Mouse (Mus musculus): Measurements from ENCODE around the gene Apex1.
"Not testable (repeated sequence)": the region's sequence is repeated elsewhere in the genome, so short reads cannot be mapped to it uniquely, and the experiment has no call there.

The Apex1 gene

GRCm38 (mm10) chr14:50908126-50908525 is 16.6 kb upstream of the Apex1 start:
- TF ChIP-seq POU5F1 (IDR thresholded peaks at IDR 0.05; ENCODE audit: borderline replicate concordance, low read length) = no peak
- TF ChIP-seq NANOG (IDR thresholded peaks at IDR 0.05; ENCODE audit: borderline replicate concordance, low read length) = no peak
- TF ChIP-seq CTCF (conservative IDR thresholded peaks at IDR 0.05; ENCODE audit: low read length) = no peak
- no peak overlapping the region for H3K4me3 ChIP-seq (replicated peaks; ENCODE audit: low read length)
- no peaks in the 10 kb centered on the region for H3K9me3 ChIP-seq (ENCODE audit: low read length)
- H3K4me1 ChIP-seq (replicated peaks; ENCODE audit: low read depth, low read length) = peaks cover 39% of the 10 kb centered on the region
- H3K36me3 ChIP-seq (ENCODE audit: insufficient read depth, low read length) = peaks cover 42% of the 10 kb centered on the region
- no peaks in the 10 kb centered on the region for H3K27me3 ChIP-seq (ENCODE audit: insufficient read depth, low read length)

DNA sequence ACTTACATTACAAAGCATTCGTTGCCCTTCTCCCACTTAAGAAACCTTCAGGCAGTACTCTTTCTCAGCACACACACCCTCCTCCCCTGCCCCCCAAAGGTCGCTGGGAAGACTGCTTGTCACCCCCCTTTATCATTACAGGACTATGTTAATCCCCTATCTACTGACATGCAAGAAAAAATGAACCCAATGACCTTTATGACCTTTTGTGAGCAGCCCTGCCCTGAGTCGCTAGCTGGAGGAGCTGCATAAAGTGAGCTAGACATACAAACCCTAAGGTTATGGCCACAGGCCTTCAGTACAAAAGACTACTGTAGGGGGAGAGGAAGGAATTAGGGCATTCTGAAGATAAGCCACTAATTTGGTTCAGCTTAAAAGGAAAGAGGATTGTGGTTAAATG is 13.4 kb upstream of the Apex1 start:
- H3K36me3 ChIP-seq (ENCODE audit: insufficient read depth, low read length) = peaks cover 68% of the 10 kb centered on the region
- no peak overlapping the region for H3K4me3 ChIP-seq (replicated peaks; ENCODE audit: low read length)
- TF ChIP-seq NANOG (IDR thresholded peaks at IDR 0.05; ENCODE audit: borderline replicate concordance, low read length) = no peak
- no peak for TF ChIP-seq CTCF (conservative IDR thresholded peaks at IDR 0.05; ENCODE audit: low read length)
- TF ChIP-seq POU5F1 (IDR thresholded peaks at IDR 0.05; ENCODE audit: borderline replicate concordance, low read length) = no peak
- H3K9me3 ChIP-seq (ENCODE audit: low read length) = no peaks in the 10 kb centered on the region
- H3K4me1 ChIP-seq (replicated peaks; ENCODE audit: low read depth, low read length) = peaks cover 57% of the 10 kb centered on the region
- no peaks in the 10 kb centered on the region for H3K27me3 ChIP-seq (ENCODE audit: insufficient read depth, low read length)

DNA sequence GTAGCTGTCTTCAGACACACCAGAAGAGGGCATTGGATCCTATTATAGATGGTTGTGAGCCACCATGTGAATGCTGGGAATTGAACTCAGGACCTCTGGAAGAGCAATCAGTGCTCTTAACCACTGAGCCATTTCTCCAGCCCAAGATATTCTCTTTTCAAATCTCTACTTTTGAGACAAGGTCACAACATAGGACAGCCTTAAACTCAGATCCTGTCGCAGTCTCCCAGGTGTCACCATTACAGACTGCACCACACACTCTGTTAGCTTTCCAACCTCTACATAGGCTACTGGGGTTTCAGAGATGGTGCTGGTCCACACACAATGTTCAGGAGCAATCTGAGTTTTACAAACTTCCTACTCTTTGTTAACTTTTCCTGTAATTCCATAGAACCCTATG is 1.3 kb upstream of the Apex1 start:
- H3K27me3 ChIP-seq (ENCODE audit: insufficient read depth, low read length) = not testable (repeated sequence)
- H3K4me1 ChIP-seq (replicated peaks; ENCODE audit: low read depth, low read length) = peaks cover 32% of the 10 kb centered on the region
- H3K9me3 ChIP-seq (ENCODE audit: low read length) = peaks cover 12% of the 10 kb centered on the region; the same call in 1 of the 2 replicates
- peak overlapping the region; percentile 90 for H3K4me3 ChIP-seq (replicated peaks; ENCODE audit: low read length)
- peaks cover 61% of the 10 kb centered on the region for H3K36me3 ChIP-seq (ENCODE audit: insufficient read depth, low read length)

- H3K4me3 ChIP-seq (replicated peaks; ENCODE audit: low read length) = peak overlapping the region; percentile 90
- TF ChIP-seq POU5F1 (IDR thresholded peaks at IDR 0.05; ENCODE audit: borderline replicate concordance, low read length) (no peak), NANOG (IDR thresholded peaks at IDR 0.05; ENCODE audit: borderline replicate concordance, low read length) (no peak), CTCF (conservative IDR thresholded peaks at IDR 0.05; ENCODE audit: low read length) (no peak)
- no peaks in the 10 kb centered on the region for H3K27me3 ChIP-seq (ENCODE audit: insufficient read depth, low read length)
These were observed 548 bp downstream of the Apex1 start for GRCm38 (mm10) chr14:50925111-50925920.

GRCm38 (mm10) chr14:50927366-50927765 is 2.6 kb downstream of the Apex1 start:
- peak overlapping the region; percentile 97 for H3K4me3 ChIP-seq (replicated peaks; ENCODE audit: low read length)
- peaks cover 57% of the 10 kb centered on the region for H3K4me1 ChIP-seq (replicated peaks; ENCODE audit: low read depth, low read length)
- H3K27me3 ChIP-seq (ENCODE audit: insufficient read depth, low read length) = no peaks in the 10 kb centered on the region
- peaks cover 44% of the 10 kb centered on the region for H3K36me3 ChIP-seq (ENCODE audit: insufficient read depth, low read length)
- H3K9me3 ChIP-seq (ENCODE audit: low read length) = no peaks in the 10 kb centered on the region
- no peak for TF ChIP-seq POU5F1 (IDR thresholded peaks at IDR 0.05; ENCODE audit: borderline replicate concordance, low read length)
- no peak for TF ChIP-seq NANOG (IDR thresholded peaks at IDR 0.05; ENCODE audit: borderline replicate concordance, low read length)
- no peak for TF ChIP-seq CTCF (conservative IDR thresholded peaks at IDR 0.05; ENCODE audit: low read length)

More at GRCm38 (mm10) chr14:50925111-50925920, 548 bp downstream of the Apex1 start:
- Histone ChIP-seq H3K9me3 (ENCODE audit: low read length) (peaks cover 11% of the 10 kb centered on the region; the same call in 1 of the 2 replicates), H3K36me3 (ENCODE audit: insufficient read depth, low read length) (peaks cover 60% of the 10 kb centered on the region), H3K4me1 (replicated peaks; ENCODE audit: low read depth, low read length) (peaks cover 48% of the 10 kb centered on the region)

DNA sequence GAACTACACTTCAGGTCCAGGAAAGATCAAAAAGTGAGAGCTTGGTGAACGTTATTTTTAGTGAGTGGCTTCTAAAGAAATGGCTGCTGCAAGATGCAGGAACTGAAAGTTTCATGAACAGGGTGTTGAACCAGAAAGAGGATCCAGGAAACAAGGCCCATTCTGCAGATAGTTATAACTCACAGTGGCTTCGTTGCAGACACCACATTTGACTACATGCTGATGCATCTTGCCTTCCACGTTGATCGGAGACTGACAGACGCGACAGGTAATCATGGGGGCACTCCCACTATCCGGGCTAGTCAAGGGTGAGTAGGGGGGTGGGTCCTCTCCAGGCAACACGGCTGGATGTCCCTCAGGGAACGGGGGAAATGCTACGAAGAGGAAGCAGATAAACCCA is 5.2 kb downstream of the Apex1 start:
- H3K36me3 ChIP-seq (ENCODE audit: insufficient read depth, low read length) = peaks cover 53% of the 10 kb centered on the region
- no peaks in the 10 kb centered on the region for H3K27me3 ChIP-seq (ENCODE audit: insufficient read depth, low read length)
- no peaks in the 10 kb centered on the region for H3K9me3 ChIP-seq (ENCODE audit: low read length)

DNA sequence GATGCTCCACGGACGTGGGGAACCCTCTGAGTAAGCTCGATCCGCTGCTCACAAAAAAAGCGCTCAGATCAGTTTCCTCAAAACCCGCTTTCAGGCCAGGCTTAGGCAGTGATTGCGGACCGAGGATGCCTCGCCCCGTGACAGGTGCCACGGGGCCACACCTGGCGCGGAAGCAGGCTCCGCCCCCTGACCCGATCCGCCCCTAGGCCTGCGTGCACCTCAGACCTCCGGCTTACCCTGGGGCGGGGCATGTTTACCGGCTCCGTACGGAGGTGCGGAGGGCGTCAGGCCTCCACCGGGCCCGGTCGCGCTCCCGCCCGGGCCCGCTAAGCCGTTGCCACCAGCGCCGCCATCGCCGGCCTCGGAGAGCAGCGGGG is 5.6 kb downstream of the Apex1 start:
- H3K4me3 ChIP-seq (replicated peaks; ENCODE audit: low read length) = peak overlapping the region; percentile 97

More for the DNA sequence above, 5.2 kb downstream of the Apex1 start:
- TF ChIP-seq NANOG (IDR thresholded peaks at IDR 0.05; ENCODE audit: borderline replicate concordance, low read length) (no peak), CTCF (conservative IDR thresholded peaks at IDR 0.05; ENCODE audit: low read length) (no peak), POU5F1 (IDR thresholded peaks at IDR 0.05; ENCODE audit: borderline replicate concordance, low read length) (no peak)
- Histone ChIP-seq H3K4me1 (replicated peaks; ENCODE audit: low read depth, low read length) (peaks cover 67% of the 10 kb centered on the region), H3K4me3 (replicated peaks; ENCODE audit: low read length) (peak overlapping the region; percentile 97)

DNA sequence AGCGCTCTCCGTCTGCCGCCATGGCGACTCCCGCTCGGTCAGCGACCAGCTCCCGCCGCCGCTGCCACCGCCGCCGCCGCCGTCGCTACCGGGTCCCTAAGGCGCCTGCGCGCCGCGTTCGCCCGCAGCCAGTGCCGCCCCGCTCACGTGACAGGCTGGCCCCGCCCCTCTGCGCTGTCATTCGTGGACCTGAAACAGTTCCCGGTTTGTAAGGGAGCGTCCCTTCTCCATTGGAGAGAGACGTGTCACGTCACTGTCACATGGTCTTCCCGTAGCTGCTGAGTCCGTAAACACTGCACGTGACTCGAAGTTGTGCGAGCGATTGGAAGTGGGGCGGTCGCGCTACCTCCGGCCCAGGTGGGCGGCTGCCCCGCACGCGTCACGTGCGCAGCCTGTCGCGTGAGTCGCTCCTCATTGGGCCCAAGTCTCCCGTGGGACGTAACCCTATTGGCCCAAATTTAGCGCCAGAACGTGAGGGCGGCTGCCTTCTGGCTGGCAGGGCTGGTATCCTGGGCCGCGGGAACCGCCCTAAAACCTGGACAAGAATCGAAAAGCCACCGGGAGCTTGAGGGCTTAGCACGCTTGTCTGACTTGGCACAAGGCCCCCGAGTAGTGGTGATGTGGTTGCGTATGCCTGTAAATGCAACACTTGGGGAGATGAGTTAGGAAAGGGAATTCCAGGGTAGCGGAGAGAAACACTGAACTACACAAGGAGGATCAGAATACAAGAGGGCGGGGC is 6.2 kb downstream of the Apex1 start, which contains the start of the genes Pip4p1 and Pnp:
Pip4p1 (minus strand) TSS at position 103 of the 739 bp plus-strand sequence.
Pnp (plus strand) TSS at position 329 of the 739 bp plus-strand sequence.
- Histone ChIP-seq H3K36me3 (ENCODE audit: insufficient read depth, low read length) (peaks cover 50% of the 10 kb centered on the region), H3K4me3 (replicated peaks; ENCODE audit: low read length) (peak within 1 kb of the TSS; percentile 97), H3K9me3 (ENCODE audit: low read length) (no peaks in the 10 kb centered on the region), H3K4me1 (replicated peaks; ENCODE audit: low read depth, low read length) (peaks cover 70% of the 10 kb centered on the region), H3K27me3 (ENCODE audit: insufficient read depth, low read length) (no peaks in the 10 kb centered on the region)
- TF ChIP-seq NANOG (IDR thresholded peaks at IDR 0.05; ENCODE audit: borderline replicate concordance, low read length) (no peak), CTCF (conservative IDR thresholded peaks at IDR 0.05; ENCODE audit: low read length) (no peak), POU5F1 (IDR thresholded peaks at IDR 0.05; ENCODE audit: borderline replicate concordance, low read length) (no peak)

More for the DNA sequence above, 5.6 kb downstream of the Apex1 start:
- H3K4me1 ChIP-seq (replicated peaks; ENCODE audit: low read depth, low read length) = peaks cover 72% of the 10 kb centered on the region
- H3K9me3 ChIP-seq (ENCODE audit: low read length) = no peaks in the 10 kb centered on the region
- H3K36me3 ChIP-seq (ENCODE audit: insufficient read depth, low read length) = peaks cover 53% of the 10 kb centered on the region
- H3K27me3 ChIP-seq (ENCODE audit: insufficient read depth, low read length) = no peaks in the 10 kb centered on the region
- no peak for TF ChIP-seq POU5F1 (IDR thresholded peaks at IDR 0.05; ENCODE audit: borderline replicate concordance, low read length)
- TF ChIP-seq NANOG (IDR thresholded peaks at IDR 0.05; ENCODE audit: borderline replicate concordance, low read length) = no peak
- TF ChIP-seq CTCF (conservative IDR thresholded peaks at IDR 0.05; ENCODE audit: low read length) = no peak
